Mouse (Mus musculus) lung, adult 2 months (tissue): ENCODE measurements around the gene Fanca. TPM values are rescaled to one million over a fixed set of nuclear protein-coding genes. Genes with fewer than 3 reads are reported as not detected.
"Not testable (repeated sequence)": the region's sequence is repeated elsewhere in the genome, so short reads cannot be mapped to it uniquely, and the experiment has no call there.

ENCODE experiments used
- DNase-seq: peaks from one replicate; pipeline ENCODE4 v3.0.0; 2022
- H3K4me1 ChIP-seq: fragments of 200-500 bp; 2 replicates; pipeline ENCODE4 v1.6.1; 2011; ENCODE audit warnings: low read length; ENCODE audit not compliant: control insufficient read depth, insufficient read depth
- H3K4me3 ChIP-seq: fragments of 200-500 bp; replicated peaks from 2 replicates; pipeline ENCODE3; 2011; ENCODE audit warnings: low read depth, mild to moderate bottlenecking, control low read depth, low read length; ENCODE audit errors: extremely low read depth
- CTCF ChIP-seq: fragments of 200-500 bp; IDR thresholded peaks from 2 replicates; pipeline ENCODE4 v1.5.1; 2011; ENCODE audit warnings: mild to moderate bottlenecking, low read length, control low read depth; ENCODE audit not compliant: insufficient read depth
- POLR2A ChIP-seq: fragments of 200-500 bp; IDR thresholded peaks from 2 replicates; pipeline ENCODE4 v1.6.1; 2011; ENCODE audit warnings: low read depth, mild to moderate bottlenecking, control low read depth, low read length, borderline replicate concordance; ENCODE audit errors: extremely low read depth
- WGBS: fragments of 180-500 bp; shearing (Covaris S2); methylation state at CpG from one replicate; pipeline ENCODE4 v1.1.7; 2018; 5-methylcytosine and 5-hydroxymethylcytosine counted together
- polyA plus RNA-seq: library from polyadenylated mRNA; depleted of rRNA; stranded (reverse); fragments of >200 nt; gene quantifications from 2 replicates; pipeline ENCODE4 v1.2.3, GENCODE M21; 2012

The Fanca gene
- polyA plus RNA-seq, 1 experiment: 21.8 TPM

- Histone ChIP-seq H3K4me3 (no peak overlapping the region), H3K4me1 (no peaks in the 10 kb centered on the region)
- TF ChIP-seq CTCF (no peak), POLR2A (no peak)
- 73% methylated on average over 11 of the region's 11 CpGs for whole genome bisulfite sequencing
- no peak for DNase-seq
Measured at GRCm38 (mm10) chr8:123243053-123243452, 75.3 kb downstream of the Fanca start.

GRCm38 (mm10) chr8:123242107-123242923, 76.1 kb downstream of the Fanca start:
- no peaks in the 10 kb centered on the region for H3K4me1 ChIP-seq
- WGBS: 73% methylated on average over 7 of the region's 7 CpGs
- TF ChIP-seq CTCF (no peak), POLR2A (no peak)
- H3K4me3 ChIP-seq: no peak overlapping the region
- DNase-seq: no peak

- no peak for DNase-seq
- H3K4me3 ChIP-seq: no peak overlapping the region
- no peak for TF ChIP-seq CTCF
- TF ChIP-seq POLR2A: no peak
- peaks cover 7% of the 10 kb centered on the region; the same call in 1 of the 2 replicates for H3K4me1 ChIP-seq
- 88% methylated on average over 10 of the region's 10 CpGs for WGBS
Measured at GRCm38 (mm10) chr8:123239398-123239797, 79.0 kb downstream of the Fanca start.

GRCm38 (mm10) chr8:123235520-123236497, 82.6 kb downstream of the Fanca start, which contains the start of gene Spata2l:
TSS of gene Spata2l (minus strand) at chr8:123236233.
- under 1% methylated on average over 57 of the region's 57 CpGs for WGBS
- DNase-seq: peak; percentile 89
- Histone ChIP-seq H3K4me1 (peaks cover 7% of the 10 kb centered on the region; the same call in 1 of the 2 replicates), H3K4me3 (peak within 1 kb of the TSS; percentile 88)
- TF ChIP-seq CTCF (no peak), POLR2A (peak; percentile 57; the same call in 1 of the 2 replicates)

GRCm38 (mm10) chr8:123234918-123235519, 83.4 kb downstream of the Fanca start:
- WGBS: 31% methylated on average over 13 of the region's 13 CpGs
- H3K4me1 ChIP-seq: peaks cover 7% of the 10 kb centered on the region; the same call in 1 of the 2 replicates
- peak overlapping the region; percentile 12 for H3K4me3 ChIP-seq
- no peak for DNase-seq
- TF ChIP-seq POLR2A: no peak
- no peak for TF ChIP-seq CTCF

- DNase-seq: no peak
- no peak overlapping the region for H3K4me3 ChIP-seq
- no peak for TF ChIP-seq POLR2A
- TF ChIP-seq CTCF: no peak
- 68% methylated on average over 11 of the region's 11 CpGs for WGBS
- H3K4me1 ChIP-seq: peaks cover 7% of the 10 kb centered on the region; the same call in 1 of the 2 replicates
Measured at GRCm38 (mm10) chr8:123233760-123234159, 84.6 kb downstream of the Fanca start.

- H3K4me3 ChIP-seq: no peak overlapping the region
- WGBS: 65% methylated on average over 13 of the region's 13 CpGs
- TF ChIP-seq CTCF (no peak), POLR2A (no peak)
- no peak for DNase-seq
- peaks cover 7% of the 10 kb centered on the region; the same call in 1 of the 2 replicates for H3K4me1 ChIP-seq
Measured at GRCm38 (mm10) chr8:123233300-123233699, 85.1 kb downstream of the Fanca start.

- 40% methylated on average over 7 of the region's 7 CpGs for WGBS
- Histone ChIP-seq H3K4me1 (peaks cover 7% of the 10 kb centered on the region; the same call in 1 of the 2 replicates), H3K4me3 (no peak overlapping the region)
- TF ChIP-seq CTCF (no peak), POLR2A (no peak)
- no peak for DNase-seq
Measured at GRCm38 (mm10) chr8:123232553-123232952, 85.8 kb downstream of the Fanca start.

- DNase-seq: no peak
- peaks cover 7% of the 10 kb centered on the region; the same call in 1 of the 2 replicates for H3K4me1 ChIP-seq
- WGBS: 60% methylated on average over 5 of the region's 5 CpGs
- no peak for TF ChIP-seq POLR2A
- no peak for TF ChIP-seq CTCF
- H3K4me3 ChIP-seq: no peak overlapping the region
Measured at GRCm38 (mm10) chr8:123231742-123232141, 86.6 kb downstream of the Fanca start.

- not testable (repeated sequence) for DNase-seq, H3K4me1 ChIP-seq, H3K4me3 ChIP-seq
- 84% methylated on average over 11 of the region's 11 CpGs for WGBS
Measured at GRCm38 (mm10) chr8:123230326-123230725, 88.0 kb downstream of the Fanca start.
